Mouse (Mus musculus): ENCODE measurements at regions not wholly inside any gene's neighbourhood (a gene's known extent, or its start where the extent isn't known, plus 50 kb on each side); places are given as distances from the start of the nearest gene placed in this dataset.
"Not testable (repeated sequence)": the region's sequence is repeated elsewhere in the genome, so short reads cannot be mapped to it uniquely, and the experiment has no call there.

GRCm38 (mm10) chr8:34671716-34672115 is 560.2 kb upstream of the Gm10131 start:
- peak; percentile 86 for ATAC-seq
- peak overlapping the region; percentile 27 for H3K4me2 ChIP-seq (replicated peaks)
- H3K9me3 ChIP-seq = no peaks in the 10 kb centered on the region
- peaks cover 15% of the 10 kb centered on the region for H3K4me1 ChIP-seq (replicated peaks)
- H3K36me3 ChIP-seq = no peaks in the 10 kb centered on the region
- no peaks in the 10 kb centered on the region for H3K27me3 ChIP-seq (replicated peaks)
- peak overlapping the region; percentile 54 for H3K27ac ChIP-seq
- no peak overlapping the region for H3K4me3 ChIP-seq (replicated peaks)
- WGBS = 4% methylated on average over 3 of the region's 3 CpGs
- H3K9ac ChIP-seq = no peak overlapping the region

- H3K36me3 ChIP-seq = no peaks in the 10 kb centered on the region
- peaks cover 15% of the 10 kb centered on the region for H3K4me1 ChIP-seq (replicated peaks)
- H3K27me3 ChIP-seq (replicated peaks) = no peaks in the 10 kb centered on the region
- H3K27ac ChIP-seq = peak overlapping the region; percentile 54
- H3K9me3 ChIP-seq = no peaks in the 10 kb centered on the region
- H3K9ac ChIP-seq = no peak overlapping the region
- ATAC-seq = peak; percentile 86
- H3K4me3 ChIP-seq (replicated peaks) = no peak overlapping the region
- WGBS = 26% methylated on average over 4 of the region's 4 CpGs
- H3K4me2 ChIP-seq (replicated peaks) = peak overlapping the region; percentile 27
These were observed 559.6 kb upstream of the Gm10131 start for GRCm38 (mm10) chr8:34670930-34671715.

DNA sequence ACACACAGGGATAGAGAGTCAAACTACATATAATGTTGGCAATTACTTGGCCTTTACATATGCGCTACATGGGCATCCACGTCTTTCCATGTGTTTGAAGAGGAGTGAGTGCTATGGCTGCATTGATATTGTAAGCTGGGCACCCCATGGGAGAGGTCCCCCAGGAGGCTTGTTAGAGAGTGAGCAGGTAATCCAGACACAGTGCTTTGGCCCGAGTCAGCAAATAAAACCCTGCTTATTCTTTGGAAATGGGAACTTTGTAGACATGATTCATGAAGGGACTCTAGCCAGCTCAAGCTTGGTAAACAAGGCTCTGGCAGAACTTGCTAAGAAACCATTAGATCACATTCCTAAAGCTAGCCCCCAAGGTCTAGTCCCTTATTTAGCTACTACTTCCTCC is 557.6 kb upstream of the Gm10131 start:
- Histone ChIP-seq H3K9me3 (no peaks in the 10 kb centered on the region), H3K4me3 (replicated peaks) (no peak overlapping the region), H3K4me1 (replicated peaks) (peaks cover 15% of the 10 kb centered on the region), H3K9ac (no peak overlapping the region), H3K27me3 (replicated peaks) (no peaks in the 10 kb centered on the region), H3K4me2 (replicated peaks) (no peak overlapping the region), H3K36me3 (no peaks in the 10 kb centered on the region), H3K27ac (no peak overlapping the region)
- no peak for ATAC-seq
- 80% methylated on average over 3 of the region's 3 CpGs for WGBS

DNA sequence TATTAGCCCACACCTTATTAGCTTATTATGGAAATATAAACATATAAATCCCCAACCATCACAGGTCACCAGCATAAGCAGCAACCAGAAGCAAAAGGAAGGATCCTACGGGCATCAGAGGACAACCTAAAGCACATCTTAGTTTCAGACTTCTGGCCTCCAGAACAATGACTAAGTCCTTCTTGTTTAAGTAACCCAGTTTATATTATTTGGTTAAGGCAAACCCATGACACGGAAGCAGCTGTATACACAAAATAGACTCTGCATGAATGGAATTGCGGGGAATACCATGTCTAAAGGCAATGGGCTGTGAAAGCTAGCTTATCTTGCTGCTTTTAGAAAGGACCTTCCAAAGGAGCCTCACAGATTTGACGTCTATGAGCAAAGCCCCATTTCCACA is 552.9 kb upstream of the Gm10131 start:
- ATAC-seq = no peak
- WGBS = 77% methylated on average over 4 of the region's 4 CpGs

DNA sequence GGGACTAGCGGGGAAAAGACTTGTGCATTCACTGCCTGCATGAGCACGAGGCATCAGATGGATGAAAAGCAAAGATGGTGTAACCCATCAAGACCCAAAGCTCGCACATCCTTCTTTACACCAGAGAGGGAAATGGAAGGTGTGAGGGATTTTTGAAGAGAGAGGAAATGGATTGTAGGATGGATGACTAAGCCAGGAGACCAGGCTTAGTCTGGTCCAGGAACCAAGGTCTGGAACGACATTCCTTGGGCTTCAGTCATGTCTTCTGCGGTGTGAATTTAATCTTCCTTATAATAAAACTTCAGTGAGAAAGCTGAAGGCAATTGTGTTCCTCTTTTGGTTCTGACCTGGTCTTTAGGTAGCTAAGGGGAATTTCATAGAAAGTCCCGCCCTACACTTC is 551.0 kb upstream of the Gm10131 start:
- no peak overlapping the region for H3K4me2 ChIP-seq (replicated peaks)
- 93% methylated on average over 6 of the region's 6 CpGs for WGBS

More for the DNA sequence above, 552.9 kb upstream of the Gm10131 start:
- Histone ChIP-seq H3K4me1 (replicated peaks) (no peaks in the 10 kb centered on the region; the same call in 1 of the 2 replicates), H3K27ac (no peak overlapping the region), H3K27me3 (replicated peaks) (no peaks in the 10 kb centered on the region), H3K9me3 (no peaks in the 10 kb centered on the region), H3K36me3 (no peaks in the 10 kb centered on the region), H3K4me3 (replicated peaks) (no peak overlapping the region), H3K4me2 (replicated peaks) (no peak overlapping the region), H3K9ac (no peak overlapping the region)

DNA sequence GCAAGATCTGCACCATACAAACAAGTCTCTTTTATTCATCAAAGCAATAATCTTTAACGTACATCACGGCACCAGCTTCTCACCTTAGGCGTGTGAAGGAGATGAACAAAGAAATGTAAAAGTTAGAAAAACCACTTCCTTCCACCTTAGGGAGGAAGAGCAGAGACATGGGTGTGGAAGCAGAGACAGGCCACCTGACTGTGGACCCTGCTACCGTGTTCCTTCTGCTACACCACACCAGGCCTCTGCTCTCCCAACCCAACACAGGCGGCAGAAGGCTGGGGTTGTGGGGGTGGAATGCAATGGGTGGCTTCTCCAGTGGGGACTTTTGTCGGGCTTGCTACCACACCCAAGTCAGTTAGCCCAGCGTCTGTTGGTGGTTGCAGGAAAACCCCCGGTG is 540.2 kb upstream of the Gm10131 start:
- no peak overlapping the region for H3K9ac ChIP-seq
- no peak for ATAC-seq
- no peaks in the 10 kb centered on the region for H3K4me1 ChIP-seq (replicated peaks)
- H3K9me3 ChIP-seq = no peaks in the 10 kb centered on the region
- no peaks in the 10 kb centered on the region for H3K27me3 ChIP-seq (replicated peaks)
- H3K36me3 ChIP-seq = no peaks in the 10 kb centered on the region
- no peak overlapping the region for H3K27ac ChIP-seq
- H3K4me2 ChIP-seq (replicated peaks) = no peak overlapping the region
- H3K4me3 ChIP-seq (replicated peaks) = no peak overlapping the region
- 94% methylated on average over 8 of the region's 8 CpGs for WGBS

More for the DNA sequence above, 551.0 kb upstream of the Gm10131 start:
- no peak for ATAC-seq
- H3K27me3 ChIP-seq (replicated peaks) = no peaks in the 10 kb centered on the region
- no peaks in the 10 kb centered on the region for H3K9me3 ChIP-seq
- H3K27ac ChIP-seq = no peak overlapping the region
- no peaks in the 10 kb centered on the region for H3K4me1 ChIP-seq (replicated peaks)
- H3K36me3 ChIP-seq = no peaks in the 10 kb centered on the region
- no peak overlapping the region for H3K9ac ChIP-seq
- H3K4me3 ChIP-seq (replicated peaks) = no peak overlapping the region

DNA sequence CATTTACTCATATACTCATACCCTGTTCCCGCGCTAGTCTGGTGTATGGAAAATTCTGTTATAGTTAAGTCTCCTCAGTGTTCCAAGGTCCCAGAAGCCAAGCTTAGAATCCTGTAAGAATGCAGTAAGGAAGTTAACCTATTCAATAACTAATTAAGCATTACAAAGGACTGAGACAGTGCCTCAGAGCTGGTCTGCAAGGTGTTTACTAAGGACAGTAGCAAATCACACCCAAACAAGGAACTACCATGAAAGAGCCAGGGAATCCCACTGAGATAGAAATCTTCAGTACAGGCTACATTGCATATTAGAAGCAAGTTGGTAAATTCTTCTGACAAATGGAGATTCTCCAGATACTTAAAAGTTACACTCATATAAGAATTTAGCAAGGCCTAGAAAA is 516.7 kb upstream of the Gm10131 start:
- not testable (repeated sequence) for H3K27ac ChIP-seq; H3K4me1 ChIP-seq (replicated peaks); H3K27me3 ChIP-seq (replicated peaks); H3K9ac ChIP-seq; H3K9me3 ChIP-seq; H3K4me2 ChIP-seq (replicated peaks); ATAC-seq; H3K36me3 ChIP-seq; H3K4me3 ChIP-seq (replicated peaks)
- WGBS = 94% methylated on average over 2 of the region's 2 CpGs

DNA sequence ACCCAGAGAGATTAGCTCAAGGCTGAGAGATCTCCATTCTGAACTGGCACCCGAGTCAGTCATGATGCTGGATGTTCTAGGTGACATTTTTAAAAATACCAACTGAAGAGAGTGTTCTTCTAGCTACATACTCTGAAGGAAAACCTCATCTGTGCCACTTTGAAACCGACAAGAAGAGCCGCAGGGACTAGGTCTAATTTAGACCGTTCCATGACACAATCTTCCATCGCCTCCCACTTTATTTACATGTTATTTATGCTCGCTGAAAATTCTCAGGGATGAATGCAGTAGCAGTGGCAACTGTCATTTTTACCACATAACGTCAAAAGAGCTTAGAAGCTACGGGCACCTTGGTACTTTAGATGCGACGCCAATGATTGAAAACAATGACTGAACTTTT is 514.1 kb upstream of the Gm10131 start:
- Histone ChIP-seq H3K27ac (no peak overlapping the region), H3K4me2 (replicated peaks) (no peak overlapping the region), H3K4me1 (replicated peaks) (no peaks in the 10 kb centered on the region), H3K4me3 (replicated peaks) (no peak overlapping the region), H3K27me3 (replicated peaks) (no peaks in the 10 kb centered on the region), H3K9ac (no peak overlapping the region), H3K36me3 (no peaks in the 10 kb centered on the region), H3K9me3 (no peaks in the 10 kb centered on the region)
- ATAC-seq = no peak
- WGBS = 82% methylated on average over 10 of the region's 10 CpGs

GRCm38 (mm10) chr8:34623783-34624182 is 512.2 kb upstream of the Gm10131 start:
- 73% methylated on average over 7 of the region's 7 CpGs for WGBS
- H3K9me3 ChIP-seq = no peaks in the 10 kb centered on the region
- H3K27ac ChIP-seq = no peak overlapping the region
- ATAC-seq = no peak
- H3K27me3 ChIP-seq (replicated peaks) = no peaks in the 10 kb centered on the region
- H3K4me2 ChIP-seq (replicated peaks) = no peak overlapping the region
- H3K4me3 ChIP-seq (replicated peaks) = no peak overlapping the region
- no peaks in the 10 kb centered on the region for H3K4me1 ChIP-seq (replicated peaks)
- no peaks in the 10 kb centered on the region for H3K36me3 ChIP-seq
- no peak overlapping the region for H3K9ac ChIP-seq

GRCm38 (mm10) chr8:34622177-34623114 is 510.9 kb upstream of the Gm10131 start:
- ATAC-seq = peak; percentile 96
- H3K9ac ChIP-seq = no peak overlapping the region

GRCm38 (mm10) chr8:34618046-34618445 is 506.5 kb upstream of the Gm10131 start:
- H3K36me3 ChIP-seq = no peaks in the 10 kb centered on the region
- H3K27me3 ChIP-seq (replicated peaks) = no peaks in the 10 kb centered on the region
- no peaks in the 10 kb centered on the region for H3K9me3 ChIP-seq
- ATAC-seq = no peak
- no peak overlapping the region for H3K27ac ChIP-seq
- H3K4me1 ChIP-seq (replicated peaks) = 0 out of 2 replicates have a peak, but pooled peaks cover 6% of the 10 kb centered on the region
- 32% methylated on average over 4 of the region's 5 CpGs for whole genome bisulfite sequencing
- no peak overlapping the region for H3K9ac ChIP-seq
- H3K4me2 ChIP-seq (replicated peaks) = no peak overlapping the region
- H3K4me3 ChIP-seq (replicated peaks) = no peak overlapping the region

More at GRCm38 (mm10) chr8:34622177-34623114, 510.9 kb upstream of the Gm10131 start:
- WGBS = 58% methylated on average over 25 of the region's 25 CpGs
- 0 out of 2 replicates have a peak, but pooled peaks cover 6% of the 10 kb centered on the region for H3K4me1 ChIP-seq (replicated peaks)
- H3K4me3 ChIP-seq (replicated peaks) = no peak overlapping the region
- H3K27me3 ChIP-seq (replicated peaks) = no peaks in the 10 kb centered on the region
- H3K36me3 ChIP-seq = no peaks in the 10 kb centered on the region
- peak overlapping the region; percentile 30 for H3K4me2 ChIP-seq (replicated peaks)
- no peaks in the 10 kb centered on the region for H3K9me3 ChIP-seq
- peak overlapping the region; percentile 66 for H3K27ac ChIP-seq

DNA sequence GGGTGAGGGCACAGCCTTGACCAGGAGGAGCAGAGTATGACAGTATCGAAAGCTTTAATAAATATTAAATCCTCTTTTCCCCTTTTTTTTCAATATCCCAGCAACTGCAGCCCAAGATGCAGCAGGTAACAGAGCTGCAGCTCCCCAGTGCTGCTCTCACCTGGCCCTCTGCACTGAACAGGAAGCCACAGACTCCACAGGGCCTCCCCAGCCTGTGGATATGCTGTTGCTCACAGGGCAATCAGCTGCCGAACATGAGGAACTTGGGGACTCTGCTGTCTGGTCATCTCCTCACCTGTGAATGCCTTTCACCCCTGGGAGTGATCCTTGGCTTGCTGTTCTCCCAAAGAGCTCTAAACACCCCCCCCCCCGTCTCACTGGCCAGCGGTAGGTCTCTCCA is 503.4 kb upstream of the Gm10131 start:
- no peak overlapping the region for H3K4me3 ChIP-seq (replicated peaks)
- no peak for ATAC-seq
- WGBS = 76% methylated on average over 4 of the region's 4 CpGs
- H3K27ac ChIP-seq = no peak overlapping the region
- no peaks in the 10 kb centered on the region for H3K9me3 ChIP-seq
- H3K4me1 ChIP-seq (replicated peaks) = 0 out of 2 replicates have a peak, but pooled peaks cover 6% of the 10 kb centered on the region
- no peaks in the 10 kb centered on the region for H3K27me3 ChIP-seq (replicated peaks)
- H3K9ac ChIP-seq = no peak overlapping the region
- no peaks in the 10 kb centered on the region for H3K36me3 ChIP-seq
- H3K4me2 ChIP-seq (replicated peaks) = no peak overlapping the region

All from intestine, embryonic 15.5 days (tissue).